Mouse (Mus musculus): ENCODE data around the gene Smpd1. TPM values are rescaled to one million over a fixed set of nuclear protein-coding genes. Genes with fewer than 3 reads are reported as not detected.

Smpd1 gene
- total and polyA plus RNA-seq, 2 experiments from 2014 or later: 103 to 177 TPM

DNA sequence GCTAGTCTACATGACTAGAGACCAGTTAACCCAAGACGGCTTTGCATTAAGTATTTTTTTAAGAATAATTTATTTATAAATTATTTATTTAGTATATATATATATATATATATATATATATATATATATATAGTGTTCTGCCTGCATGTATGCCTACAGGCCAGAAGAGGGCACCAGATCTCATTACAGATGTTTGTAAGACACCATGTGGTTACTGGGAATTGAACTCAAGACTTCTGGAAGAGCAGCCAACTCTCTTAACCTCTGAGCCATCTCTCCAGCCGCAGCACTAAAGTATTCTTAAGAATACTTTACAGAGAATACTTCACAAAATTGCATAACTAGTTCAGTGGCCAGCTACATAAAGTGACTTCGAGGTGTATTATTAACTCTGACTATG lies 20.0 kb upstream of the Smpd1 start:
- H3K36me3 ChIP-seq (ENCODE audit: insufficient read depth, low read length): no peaks in the 10 kb centered on the region
- no peak for ATAC-seq
- TF ChIP-seq CTCF (IDR thresholded peaks at IDR 0.05; ENCODE audit: low read depth): peak; percentile 21; the same call in 1 of the 2 replicates
- DNase-seq (ENCODE audit: low spot score): no peak
- no peak overlapping the region for H3K4me2 ChIP-seq (ENCODE audit: low read depth, low read length)
- H3K27ac ChIP-seq: no peak overlapping the region
- no peak overlapping the region for H3K4me3 ChIP-seq (ENCODE audit: low read length)
- WGBS: 82% methylated on average over 3 of the region's 3 CpGs
- H3K9ac ChIP-seq (replicated peaks; ENCODE audit: low read length): no peak overlapping the region
- no peaks in the 10 kb centered on the region for H3K27me3 ChIP-seq (ENCODE audit: insufficient read depth, low read length)
- no peaks in the 10 kb centered on the region for H3K9me3 ChIP-seq (ENCODE audit: low read length)
- H3K4me1 ChIP-seq (ENCODE audit: insufficient read depth, low read length): no peaks in the 10 kb centered on the region

DNA sequence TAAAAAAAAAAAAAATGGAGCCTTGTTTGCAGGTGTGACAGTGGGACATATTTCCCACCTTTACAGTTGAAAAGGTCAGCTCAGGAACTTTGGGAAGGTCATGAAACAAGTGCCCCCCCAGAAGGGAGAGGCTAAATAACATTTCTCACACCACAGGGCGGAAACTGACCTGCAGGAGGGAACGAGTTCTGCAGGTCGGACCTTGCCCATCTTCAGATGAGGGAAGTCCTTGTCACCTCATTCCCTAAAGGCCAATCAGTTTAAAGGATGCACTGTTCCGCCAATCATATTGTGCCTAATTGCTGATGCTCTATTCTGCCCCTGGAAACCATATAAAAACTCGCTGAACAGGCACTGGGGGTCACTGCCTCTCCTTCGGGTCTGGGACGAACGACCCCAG lies 8.2 kb upstream of the Smpd1 start:
- no peaks in the 10 kb centered on the region for H3K36me3 ChIP-seq (ENCODE audit: insufficient read depth, low read length)
- H3K27me3 ChIP-seq (ENCODE audit: insufficient read depth, low read length): no peaks in the 10 kb centered on the region
- no peak overlapping the region for H3K9ac ChIP-seq (replicated peaks; ENCODE audit: low read length)
- no peaks in the 10 kb centered on the region for H3K4me1 ChIP-seq (ENCODE audit: insufficient read depth, low read length)
- no peaks in the 10 kb centered on the region for H3K9me3 ChIP-seq (ENCODE audit: low read length)
- DNase-seq (ENCODE audit: low spot score) (no peak), ATAC-seq (no peak)
- H3K4me2 ChIP-seq (ENCODE audit: low read depth, low read length): no peak overlapping the region
- H3K4me3 ChIP-seq (ENCODE audit: low read length): no peak overlapping the region
- WGBS: 71% methylated on average over 8 of the region's 8 CpGs
- TF ChIP-seq CTCF (IDR thresholded peaks at IDR 0.05; ENCODE audit: low read depth): no peak
- no peak overlapping the region for H3K27ac ChIP-seq

DNA sequence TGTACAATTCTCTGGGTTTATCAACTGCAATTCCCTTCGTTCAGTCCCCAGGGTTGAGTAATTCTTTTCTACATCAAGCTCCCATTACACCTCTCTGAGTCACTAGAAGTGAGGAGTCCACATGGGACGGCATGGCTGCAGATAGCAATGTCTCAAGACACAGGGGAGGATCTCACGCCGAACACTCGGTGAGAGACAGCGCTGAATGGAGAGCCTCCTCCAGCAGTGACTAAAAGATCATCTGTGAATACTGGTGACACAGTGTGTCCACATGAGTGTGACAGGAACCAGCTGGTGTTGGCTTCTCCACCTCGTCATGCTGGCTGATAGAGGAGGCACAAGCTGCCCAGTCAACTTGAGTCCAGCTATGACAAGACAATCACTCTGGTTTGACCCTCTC lies 6.2 kb upstream of the Smpd1 start:
- 79% methylated on average over 7 of the region's 7 CpGs for WGBS
- Histone ChIP-seq H3K9me3 (ENCODE audit: low read length) (no peaks in the 10 kb centered on the region), H3K4me1 (ENCODE audit: insufficient read depth, low read length) (no peaks in the 10 kb centered on the region), H3K27ac (no peak overlapping the region), H3K27me3 (ENCODE audit: insufficient read depth, low read length) (no peaks in the 10 kb centered on the region), H3K36me3 (ENCODE audit: insufficient read depth, low read length) (no peaks in the 10 kb centered on the region), H3K4me2 (ENCODE audit: low read depth, low read length) (no peak overlapping the region), H3K9ac (replicated peaks; ENCODE audit: low read length) (no peak overlapping the region), H3K4me3 (ENCODE audit: low read length) (no peak overlapping the region)
- DNase-seq (ENCODE audit: low spot score): no peak
- TF ChIP-seq CTCF (IDR thresholded peaks at IDR 0.05; ENCODE audit: low read depth): no peak
- ATAC-seq: no peak

DNA sequence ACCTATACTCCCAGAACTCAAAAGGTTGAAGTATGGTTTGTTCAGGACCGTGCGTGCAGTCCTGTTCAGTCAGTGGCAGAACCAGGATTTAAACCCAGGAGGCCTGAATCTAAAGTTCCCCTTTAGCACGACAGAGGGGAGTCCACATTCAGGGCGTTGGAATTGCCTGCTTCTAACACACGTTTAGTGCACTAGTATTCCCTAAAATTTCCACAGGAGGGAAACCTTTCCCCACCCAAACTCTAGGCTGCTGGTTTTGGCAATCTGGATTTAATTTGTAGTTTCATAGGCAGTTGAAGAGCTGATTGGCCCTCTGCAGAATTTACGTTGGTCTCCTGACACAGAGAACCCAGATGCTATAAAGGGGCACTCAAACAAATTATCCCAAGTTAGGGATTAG lies 5.1 kb upstream of the Smpd1 start:
- H3K36me3 ChIP-seq (ENCODE audit: insufficient read depth, low read length): no peaks in the 10 kb centered on the region
- no peaks in the 10 kb centered on the region for H3K4me1 ChIP-seq (ENCODE audit: insufficient read depth, low read length)
- no peak overlapping the region for H3K4me2 ChIP-seq (ENCODE audit: low read depth, low read length)
- no peak overlapping the region for H3K27ac ChIP-seq
- H3K9me3 ChIP-seq (ENCODE audit: low read length): no peaks in the 10 kb centered on the region
- H3K9ac ChIP-seq (replicated peaks; ENCODE audit: low read length): no peak overlapping the region
- no peaks in the 10 kb centered on the region for H3K27me3 ChIP-seq (ENCODE audit: insufficient read depth, low read length)
- TF ChIP-seq CTCF (IDR thresholded peaks at IDR 0.05; ENCODE audit: low read depth): peak; percentile 75
- ATAC-seq (peak; percentile 55), DNase-seq (ENCODE audit: low spot score) (peak; percentile 78)
- H3K4me3 ChIP-seq (ENCODE audit: low read length): no peak overlapping the region
- WGBS: 47% methylated on average over 6 of the region's 6 CpGs

DNA sequence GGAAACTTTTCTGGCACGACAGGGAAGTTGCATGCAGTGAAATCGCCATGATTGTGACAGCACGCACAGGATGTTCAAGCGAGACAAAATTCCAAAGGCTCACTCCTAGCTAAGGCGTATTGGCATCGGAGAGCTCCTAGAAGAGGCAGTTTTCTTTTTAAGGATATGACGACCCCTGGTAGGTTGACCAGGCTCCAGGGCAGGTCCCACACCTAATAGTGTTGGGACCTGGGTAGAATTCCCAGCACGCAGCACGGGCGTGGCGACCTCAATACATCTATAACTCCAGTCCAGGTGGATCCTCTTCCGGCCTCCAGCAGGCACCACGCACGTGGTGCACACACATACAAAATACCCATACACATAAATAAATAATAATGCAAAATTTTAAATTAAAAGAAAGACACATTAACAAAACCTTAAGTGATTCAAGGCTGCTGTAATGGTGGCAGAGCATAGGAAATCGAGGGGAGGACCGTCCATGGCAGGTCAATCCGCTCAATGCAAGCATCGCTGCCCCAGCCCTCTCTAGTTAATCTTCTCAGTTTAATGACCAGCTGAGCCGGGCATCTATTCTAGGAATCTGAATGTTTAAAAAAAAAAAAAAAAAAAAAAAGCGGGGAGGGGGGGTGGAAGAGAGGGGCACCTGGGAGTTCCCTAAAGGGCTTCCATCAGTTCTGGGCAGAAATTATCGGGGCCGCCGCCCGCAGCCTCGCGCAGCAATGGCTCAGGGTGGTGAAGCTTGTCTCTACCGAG lies 526 bp upstream of the Smpd1 start:
- Histone ChIP-seq H3K4me1 (ENCODE audit: insufficient read depth, low read length) (peaks cover 19% of the 10 kb centered on the region), H3K4me3 (ENCODE audit: low read length) (peak overlapping the region; percentile 74), H3K27me3 (ENCODE audit: insufficient read depth, low read length) (no peaks in the 10 kb centered on the region), H3K9ac (replicated peaks; ENCODE audit: low read length) (peak overlapping the region; percentile 84), H3K27ac (peak overlapping the region; percentile 87), H3K36me3 (ENCODE audit: insufficient read depth, low read length) (peaks cover 11% of the 10 kb centered on the region; the same call in 1 of the 2 replicates), H3K4me2 (ENCODE audit: low read depth, low read length) (peak overlapping the region; percentile 85), H3K9me3 (ENCODE audit: low read length) (no peaks in the 10 kb centered on the region)
- ATAC-seq (no peak), DNase-seq (ENCODE audit: low spot score) (peak; percentile 38)
- 22% methylated on average over 27 of the region's 27 CpGs for WGBS
- no peak for TF ChIP-seq CTCF (IDR thresholded peaks at IDR 0.05; ENCODE audit: low read depth)

DNA sequence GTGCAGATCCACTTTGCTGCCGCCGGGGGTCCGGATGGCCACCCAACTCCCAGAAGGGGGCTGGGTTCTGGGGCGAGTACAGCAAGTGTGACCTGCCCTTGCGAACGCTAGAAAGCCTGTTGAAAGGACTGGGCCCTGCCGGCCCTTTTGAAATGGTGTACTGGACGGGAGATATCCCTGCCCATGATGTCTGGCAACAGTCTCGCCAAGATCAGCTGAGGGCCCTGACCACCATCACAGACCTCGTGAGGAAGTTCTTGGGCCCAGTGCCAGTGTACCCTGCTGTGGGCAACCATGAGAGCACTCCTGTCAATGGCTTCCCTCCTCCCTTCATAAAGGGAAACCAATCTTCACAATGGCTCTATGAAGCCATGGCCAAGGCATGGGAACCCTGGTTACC lies 1.4 kb downstream of the Smpd1 start:
- H3K27ac ChIP-seq: no peak overlapping the region
- H3K9me3 ChIP-seq (ENCODE audit: low read length): no peaks in the 10 kb centered on the region
- H3K9ac ChIP-seq (replicated peaks; ENCODE audit: low read length): no peak overlapping the region
- 74% methylated on average over 10 of the region's 10 CpGs for WGBS
- no peaks in the 10 kb centered on the region for H3K27me3 ChIP-seq (ENCODE audit: insufficient read depth, low read length)
- peaks cover 19% of the 10 kb centered on the region for H3K4me1 ChIP-seq (ENCODE audit: insufficient read depth, low read length)
- no peak for TF ChIP-seq CTCF (IDR thresholded peaks at IDR 0.05; ENCODE audit: low read depth)
- H3K4me2 ChIP-seq (ENCODE audit: low read depth, low read length): peak overlapping the region; percentile 85
- DNase-seq (ENCODE audit: low spot score): no peak
- peaks cover 29% of the 10 kb centered on the region; the same call in 1 of the 2 replicates for H3K36me3 ChIP-seq (ENCODE audit: insufficient read depth, low read length)
- no peak overlapping the region; the same call in 1 of the 2 replicates for H3K4me3 ChIP-seq (ENCODE audit: low read length)
- no peak for ATAC-seq

DNA sequence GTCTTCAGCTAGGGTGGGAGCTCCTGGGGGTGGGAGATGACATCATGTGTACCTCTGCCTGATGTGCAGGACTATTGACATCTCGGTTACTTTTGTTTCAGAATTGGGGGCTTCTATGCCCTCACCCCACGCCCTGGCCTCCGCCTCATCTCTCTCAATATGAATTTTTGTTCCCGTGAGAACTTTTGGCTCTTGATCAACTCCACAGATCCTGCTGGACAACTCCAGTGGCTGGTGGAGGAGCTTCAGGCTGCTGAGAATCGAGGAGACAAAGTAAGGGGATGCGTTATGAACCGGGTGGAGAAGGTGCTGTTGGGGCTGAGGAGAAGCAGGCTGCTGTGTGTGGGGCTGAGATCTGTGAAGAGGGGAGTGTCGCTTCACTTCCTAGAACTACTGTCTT lies 2.2 kb downstream of the Smpd1 start:
- Histone ChIP-seq H3K4me2 (ENCODE audit: low read depth, low read length) (no peak overlapping the region), H3K9ac (replicated peaks; ENCODE audit: low read length) (no peak overlapping the region), H3K27ac (0 out of 2 replicates have a peak overlapping the region, but pooled peaks have one; percentile 15), H3K27me3 (ENCODE audit: insufficient read depth, low read length) (no peaks in the 10 kb centered on the region), H3K9me3 (ENCODE audit: low read length) (no peaks in the 10 kb centered on the region), H3K4me1 (ENCODE audit: insufficient read depth, low read length) (peaks cover 19% of the 10 kb centered on the region), H3K4me3 (ENCODE audit: low read length) (no peak overlapping the region), H3K36me3 (ENCODE audit: insufficient read depth, low read length) (peaks cover 29% of the 10 kb centered on the region; the same call in 1 of the 2 replicates)
- TF ChIP-seq CTCF (IDR thresholded peaks at IDR 0.05; ENCODE audit: low read depth): no peak
- 84% methylated on average over 8 of the region's 8 CpGs for WGBS
- DNase-seq (ENCODE audit: low spot score): no peak
- no peak for ATAC-seq
